Mouse (Mus musculus) testis, adult 2 months (tissue): ENCODE measurements at regions not wholly inside any gene's neighbourhood (a gene's known extent, or its start where the extent isn't known, plus 50 kb on each side); places are given as distances from the start of the nearest gene placed in this dataset.

Experiments used
- CTCF ChIP-seq: fragments of 200-500 bp; IDR thresholded peaks from 2 replicates; pipeline ENCODE4 v1.5.1; 2012; ENCODE audit warnings: low read depth, mild to moderate bottlenecking, inconsistent platforms, low read length, moderate library complexity; ENCODE audit not compliant: control insufficient read depth, insufficient read depth, insufficient replicate concordance
- POLR2A ChIP-seq: fragments of 200-500 bp; IDR thresholded peaks from 2 replicates; pipeline ENCODE4 v1.6.1; 2012; ENCODE audit warnings: low read depth, mild to moderate bottlenecking, inconsistent platforms, low read length, moderate library complexity; ENCODE audit not compliant: control insufficient read depth

GRCm38 (mm10) chr15:5762216-5762615, 518.2 kb upstream of the Ptger4 start:
- TF ChIP-seq CTCF (no peak), POLR2A (no peak)
